Mouse (Mus musculus) intestine, embryonic 16.5 days (tissue): ENCODE measurements around the gene Tnfrsf1b. TPM values are rescaled to one million over a fixed set of nuclear protein-coding genes. Genes with fewer than 3 reads are reported as not detected.

ENCODE experiments used
- ATAC-seq: fragments of 200-750 bp; cut with Nextera tagmentation; 2 replicates; pipeline ENCODE4 v1.8.0; 2017; ENCODE audit warnings: moderate TSS enrichment, moderate library complexity
- H3K27ac ChIP-seq: fragments of 300-500 bp; sonication (generic); 2 replicates; pipeline ENCODE4 v1.5.1; 2014; ENCODE audit warnings: mild to moderate bottlenecking, low read length
- H3K27me3 ChIP-seq: fragments of 300-500 bp; sonication (generic); replicated peaks from 2 replicates; pipeline ENCODE4 v1.6.1; 2014; ENCODE audit warnings: low read length, control low read depth, mixed read lengths; ENCODE audit not compliant: control insufficient read depth, insufficient read depth
- H3K36me3 ChIP-seq: fragments of 300-500 bp; sonication (generic); 2 replicates; pipeline ENCODE4 v1.6.1; 2014; ENCODE audit warnings: low read length, control low read depth; ENCODE audit not compliant: control insufficient read depth, insufficient read depth
- H3K4me1 ChIP-seq: fragments of 300-500 bp; sonication (generic); 2 replicates; pipeline ENCODE4 v1.6.1; 2014; ENCODE audit warnings: low read length, control low read depth, mixed read lengths; ENCODE audit not compliant: control insufficient read depth, insufficient read depth
- H3K4me2 ChIP-seq: fragments of 300-500 bp; sonication (generic); 2 replicates; pipeline ENCODE4 v1.6.1; 2014; ENCODE audit warnings: low read depth, low read length, control low read depth
- H3K4me3 ChIP-seq: fragments of 300-500 bp; sonication (generic); 2 replicates; pipeline ENCODE4 v1.5.1; 2014; ENCODE audit warnings: mild to moderate bottlenecking, low read length
- H3K9ac ChIP-seq: fragments of 300-500 bp; sonication (generic); 2 replicates; pipeline ENCODE4 v1.6.1; 2014; ENCODE audit warnings: low read depth, low read length
- H3K9me3 ChIP-seq: fragments of 300-500 bp; sonication (generic); 2 replicates; pipeline ENCODE4 v1.6.1; 2016; ENCODE audit warnings: low read length, control low read depth; ENCODE audit not compliant: control insufficient read depth
- WGBS: fragments of 180-500 bp; shearing (Covaris S2); extraction: QIAGEN DNeasy Blood & Tissue Kit; methylation state at CpG from one replicate; pipeline ENCODE4 v1.1.7; 2014; 5-methylcytosine and 5-hydroxymethylcytosine counted together
- polyA plus RNA-seq: library from polyadenylated mRNA; unstranded; fragments of >200 nt; fragmentation: Nextera tagmentation; extraction: Ambion mirVana; gene quantifications from 2 replicates; pipeline ENCODE4 v1.2.1, GENCODE M21; 2015

Tnfrsf1b gene
- polyA plus RNA-seq, 1 experiment from 2014 or later, result 6.3 TPM

- no peak overlapping the region for H3K4me2 ChIP-seq
- H3K27ac ChIP-seq, result no peak overlapping the region
- ATAC-seq, result no peak
- H3K36me3 ChIP-seq, result no peaks in the 10 kb centered on the region
- H3K4me1 ChIP-seq, result no peaks in the 10 kb centered on the region
- WGBS, result 86% methylated on average over 2 of the region's 2 CpGs
- H3K9ac ChIP-seq, result no peak overlapping the region
- no peak overlapping the region for H3K4me3 ChIP-seq
- no peaks in the 10 kb centered on the region for H3K9me3 ChIP-seq
- H3K27me3 ChIP-seq, result no peaks in the 10 kb centered on the region
These were observed 31.6 kb upstream of the Tnfrsf1b start for GRCm38 (mm10) chr4:145278231-145278630.

- no peak overlapping the region for H3K4me3 ChIP-seq
- no peak for ATAC-seq
- no peaks in the 10 kb centered on the region for H3K27me3 ChIP-seq
- no peaks in the 10 kb centered on the region for H3K4me1 ChIP-seq
- WGBS, result 81% methylated on average over 6 of the region's 6 CpGs
- H3K27ac ChIP-seq, result no peak overlapping the region
- no peak overlapping the region for H3K4me2 ChIP-seq
- H3K9me3 ChIP-seq, result no peaks in the 10 kb centered on the region
- no peaks in the 10 kb centered on the region for H3K36me3 ChIP-seq
- H3K9ac ChIP-seq, result no peak overlapping the region
These were observed 29.9 kb upstream of the Tnfrsf1b start for GRCm38 (mm10) chr4:145276368-145277249.

GRCm38 (mm10) chr4:145274887-145275286 lies 28.2 kb upstream of the Tnfrsf1b start:
- Histone ChIP-seq H3K4me3 (no peak overlapping the region), H3K9ac (no peak overlapping the region), H3K27me3 (no peaks in the 10 kb centered on the region), H3K36me3 (no peaks in the 10 kb centered on the region), H3K4me2 (no peak overlapping the region), H3K27ac (no peak overlapping the region), H3K4me1 (no peaks in the 10 kb centered on the region), H3K9me3 (no peaks in the 10 kb centered on the region)
- 94% methylated on average over 5 of the region's 5 CpGs for WGBS
- ATAC-seq, result no peak

- Histone ChIP-seq H3K9ac (no peak overlapping the region), H3K4me3 (no peak overlapping the region), H3K36me3 (no peaks in the 10 kb centered on the region), H3K4me1 (no peaks in the 10 kb centered on the region), H3K9me3 (no peaks in the 10 kb centered on the region), H3K27me3 (no peaks in the 10 kb centered on the region), H3K27ac (no peak overlapping the region), H3K4me2 (no peak overlapping the region)
- ATAC-seq, result no peak
- 91% methylated on average over 5 of the region's 5 CpGs for WGBS
These were observed 27.3 kb upstream of the Tnfrsf1b start for GRCm38 (mm10) chr4:145273923-145274322.

GRCm38 (mm10) chr4:145272763-145273162 lies 26.1 kb upstream of the Tnfrsf1b start:
- H3K9ac ChIP-seq, result no peak overlapping the region
- peak; percentile 14; the same call in 1 of the 2 replicates for ATAC-seq
- peak overlapping the region; percentile 73 for H3K27ac ChIP-seq
- H3K27me3 ChIP-seq, result no peaks in the 10 kb centered on the region
- no peak overlapping the region for H3K4me2 ChIP-seq
- WGBS, result 60% methylated on average over 1 of the region's 1 CpGs
- no peaks in the 10 kb centered on the region for H3K9me3 ChIP-seq
- H3K4me3 ChIP-seq, result no peak overlapping the region
- H3K4me1 ChIP-seq, result no peaks in the 10 kb centered on the region
- H3K36me3 ChIP-seq, result no peaks in the 10 kb centered on the region

- 75% methylated on average over 4 of the region's 4 CpGs for WGBS
- ATAC-seq, result no peak
These were observed 25.0 kb upstream of the Tnfrsf1b start for GRCm38 (mm10) chr4:145271634-145272033.

GRCm38 (mm10) chr4:145270136-145270535 lies 23.5 kb upstream of the Tnfrsf1b start:
- WGBS, result 84% methylated on average over 5 of the region's 5 CpGs

More at GRCm38 (mm10) chr4:145271634-145272033, 25.0 kb upstream of the Tnfrsf1b start:
- no peaks in the 10 kb centered on the region for H3K9me3 ChIP-seq
- no peak overlapping the region for H3K4me2 ChIP-seq
- no peaks in the 10 kb centered on the region for H3K36me3 ChIP-seq
- no peak overlapping the region for H3K27ac ChIP-seq
- no peak overlapping the region for H3K4me3 ChIP-seq
- no peaks in the 10 kb centered on the region for H3K4me1 ChIP-seq
- no peaks in the 10 kb centered on the region for H3K27me3 ChIP-seq
- no peak overlapping the region for H3K9ac ChIP-seq

GRCm38 (mm10) chr4:145267631-145268110 lies 21.0 kb upstream of the Tnfrsf1b start:
- no peak for ATAC-seq
- 61% methylated on average over 4 of the region's 4 CpGs for WGBS
- H3K36me3 ChIP-seq, result no peaks in the 10 kb centered on the region

More at GRCm38 (mm10) chr4:145270136-145270535, 23.5 kb upstream of the Tnfrsf1b start:
- Histone ChIP-seq H3K9ac (no peak overlapping the region), H3K27ac (no peak overlapping the region), H3K9me3 (no peaks in the 10 kb centered on the region), H3K27me3 (no peaks in the 10 kb centered on the region), H3K4me1 (no peaks in the 10 kb centered on the region), H3K4me3 (no peak overlapping the region), H3K4me2 (no peak overlapping the region), H3K36me3 (no peaks in the 10 kb centered on the region)
- ATAC-seq, result no peak

GRCm38 (mm10) chr4:145266505-145266904 lies 19.8 kb upstream of the Tnfrsf1b start:
- Histone ChIP-seq H3K4me2 (no peak overlapping the region), H3K4me3 (no peak overlapping the region), H3K27me3 (no peaks in the 10 kb centered on the region), H3K27ac (no peak overlapping the region), H3K9ac (no peak overlapping the region), H3K9me3 (no peaks in the 10 kb centered on the region), H3K36me3 (no peaks in the 10 kb centered on the region), H3K4me1 (peaks cover 5% of the 10 kb centered on the region; the same call in 1 of the 2 replicates)
- ATAC-seq, result no peak
- 77% methylated on average over 4 of the region's 4 CpGs for WGBS

More at GRCm38 (mm10) chr4:145267631-145268110, 21.0 kb upstream of the Tnfrsf1b start:
- Histone ChIP-seq H3K27me3 (no peaks in the 10 kb centered on the region), H3K9me3 (no peaks in the 10 kb centered on the region), H3K4me2 (no peak overlapping the region), H3K4me1 (peaks cover 5% of the 10 kb centered on the region; the same call in 1 of the 2 replicates), H3K9ac (no peak overlapping the region), H3K4me3 (no peak overlapping the region), H3K27ac (no peak overlapping the region)
